Mouse (Mus musculus) midbrain, embryonic 11.5 days (tissue): ENCODE measurements around the gene Tnnc2. TPM values are rescaled to one million over a fixed set of nuclear protein-coding genes. Genes with fewer than 3 reads are reported as not detected.

Experiments
- polyA plus RNA-seq: library from polyadenylated mRNA; unstranded; fragments of >200 nt; fragmentation: Nextera tagmentation; extraction: Ambion mirVana; gene quantifications from 2 replicates; pipeline ENCODE4 v1.2.1, GENCODE M21; 2014

Tnnc2 gene
- polyA plus RNA-seq, 1 experiment from 2014 or later = not detected

Other genes starting within 250 kb of the Tnnc2 start
- gene Wfdc2, start 217.6 kb downstream of the Tnnc2 start, polyA plus RNA-seq = 15.4 and 21.7 TPM in 2 replicates
- gene Spint3, start 206.5 kb downstream of the Tnnc2 start, polyA plus RNA-seq = not detected in 2 replicates
- not detected in 2 replicates for gene Wfdc6a, start 194.5 kb downstream of the Tnnc2 start, polyA plus RNA-seq
- not detected in 2 replicates for gene Eppin, start 186.4 kb downstream of the Tnnc2 start, polyA plus RNA-seq
- gene Wfdc6b, start 166.4 kb downstream of the Tnnc2 start, polyA plus RNA-seq = not detected in 2 replicates
- not detected in 2 replicates for gene Wfdc8, start 166.3 kb downstream of the Tnnc2 start, polyA plus RNA-seq
- not detected in 2 replicates for gene Wfdc16, start 141.2 kb downstream of the Tnnc2 start, polyA plus RNA-seq
- not detected in 2 replicates for gene Wfdc10, start 123.9 kb downstream of the Tnnc2 start, polyA plus RNA-seq
- not detected in 2 replicates for gene Wfdc9, start 123.4 kb downstream of the Tnnc2 start, polyA plus RNA-seq
- not detected in 2 replicates for gene Wfdc11, start 105.9 kb downstream of the Tnnc2 start, polyA plus RNA-seq
- gene Wfdc13, start 94.9 kb downstream of the Tnnc2 start, polyA plus RNA-seq = 0.21 TPM in 1 of 2 replicates, not detected in the other
- gene Spint4, start 81.5 kb downstream of the Tnnc2 start, polyA plus RNA-seq = not detected in 2 replicates
- gene Spint5, start 64.7 kb downstream of the Tnnc2 start, polyA plus RNA-seq = not detected in 2 replicates
- gene Wfdc3, start 34.0 kb downstream of the Tnnc2 start, polyA plus RNA-seq = 0.66 and 0.85 TPM in 2 replicates
- gene Dnttip1, start 34.0 kb downstream of the Tnnc2 start, polyA plus RNA-seq = 75.9 and 82.5 TPM in 2 replicates
- gene Ube2c, start 10.1 kb downstream of the Tnnc2 start, polyA plus RNA-seq = 520 and 544 TPM in 2 replicates
- 10.4 and 11.7 TPM in 2 replicates for gene Snx21, start 5.9 kb upstream of the Tnnc2 start, polyA plus RNA-seq
- gene Acot8, start 24.9 kb upstream of the Tnnc2 start, polyA plus RNA-seq = 10.2 and 12.6 TPM in 2 replicates
- 11.4 and 12.6 TPM in 2 replicates for gene Zswim3, start 25.1 kb upstream of the Tnnc2 start, polyA plus RNA-seq
- gene Zswim1, start 42.7 kb upstream of the Tnnc2 start, polyA plus RNA-seq = 22.0 and 23.2 TPM in 2 replicates
- gene Spata25, start 48.6 kb upstream of the Tnnc2 start, polyA plus RNA-seq = not detected in 2 replicates
- 84.8 and 89.7 TPM in 2 replicates for gene Ctsa, start 52.9 kb upstream of the Tnnc2 start, polyA plus RNA-seq
- 3.8 and 4.5 TPM in 2 replicates for gene Neurl2, start 53.5 kb upstream of the Tnnc2 start, polyA plus RNA-seq
- 91.8 and 97.3 TPM in 2 replicates for gene Pltp, start 77.7 kb upstream of the Tnnc2 start, polyA plus RNA-seq
- 62.0 and 65.7 TPM in 2 replicates for gene Pcif1, start 99.3 kb upstream of the Tnnc2 start, polyA plus RNA-seq
- 8.2 and 8.8 TPM in 2 replicates for gene Zfp335, start 131.8 kb upstream of the Tnnc2 start, polyA plus RNA-seq
- 1.9 and 2.0 TPM in 2 replicates for gene Mmp9, start 160.8 kb upstream of the Tnnc2 start, polyA plus RNA-seq
- gene Slc12a5, start 180.8 kb upstream of the Tnnc2 start, polyA plus RNA-seq = 2.8 and 3.0 TPM in 2 replicates